Mouse (Mus musculus): ENCODE measurements at regions not wholly inside any gene's neighbourhood (a gene's known extent, or its start where the extent isn't known, plus 50 kb on each side); places are given as distances from the start of the nearest gene placed in this dataset.
A peak's percentile ranks its signal among the peaks of the same experiment; 100 is the strongest.

GRCm38 (mm10) chr12:50158143-50158542 is 490.8 kb downstream of the Prkd1 start:
- DNase-seq = peak; percentile 13

- DNase-seq = no peak
These were observed 461.6 kb downstream of the Prkd1 start for GRCm38 (mm10) chr12:50187332-50187731.

- no peak for DNase-seq
These were observed 457.9 kb downstream of the Prkd1 start for GRCm38 (mm10) chr12:50190892-50191539.

GRCm38 (mm10) chr12:50191733-50192612 is 456.9 kb downstream of the Prkd1 start:
- no peak for DNase-seq

GRCm38 (mm10) chr12:50193501-50193900 is 455.4 kb downstream of the Prkd1 start:
- DNase-seq = no peak

GRCm38 (mm10) chr12:50194714-50195113 is 454.2 kb downstream of the Prkd1 start:
- no peak for DNase-seq

- DNase-seq = no peak
These were observed 452.6 kb downstream of the Prkd1 start for GRCm38 (mm10) chr12:50196339-50196738.

- no peak for DNase-seq
These were observed 407.8 kb downstream of the Prkd1 start for GRCm38 (mm10) chr12:50241139-50241538.

- peak; percentile 8 for DNase-seq
These were observed 390.0 kb downstream of the Prkd1 start for GRCm38 (mm10) chr12:50258901-50259300.

GRCm38 (mm10) chr12:50261072-50261471 is 387.8 kb downstream of the Prkd1 start:
- DNase-seq = no peak

- no peak for DNase-seq
These were observed 375.5 kb downstream of the Prkd1 start for GRCm38 (mm10) chr12:50273239-50273880.

- no peak for DNase-seq
These were observed 367.3 kb downstream of the Prkd1 start for GRCm38 (mm10) chr12:50281615-50282014.
